Mouse (Mus musculus) CH12.LX (cell line): ENCODE results near the gene Cops7a. TPM values are rescaled to one million over a fixed set of nuclear protein-coding genes. Genes with fewer than 3 reads are reported as not detected.

ENCODE experiments used
- DNase-seq: peaks from one replicate; pipeline ENCODE4 v3.0.0-alpha.2; 2013; ENCODE audit errors: extremely low read depth
- H3K27ac ChIP-seq: 2 replicates; pipeline ENCODE4 v1.5.1; 2012; ENCODE audit warnings: low read depth, mild to moderate bottlenecking, control low read depth, moderate library complexity; ENCODE audit not compliant: insufficient read depth
- H3K27me3 ChIP-seq: replicated peaks from 2 replicates; pipeline ENCODE3; 2012; ENCODE audit warnings: inconsistent platforms
- H3K36me3 ChIP-seq, 2 experiments: replicated peaks in 1 of 2; 2 replicates each; pipeline versions ENCODE3 to v1.6.1; 2012; ENCODE audit warnings: inconsistent platforms in 1 of 2, low read length in 1 of 2, mild to moderate bottlenecking in 1 of 2, mixed read lengths in 1 of 2, moderate library complexity in 1 of 2; ENCODE audit not compliant: control insufficient read depth in 1 of 2, insufficient read depth in 1 of 2
- H3K4me1 ChIP-seq, 2 experiments: 2 replicates each; pipeline ENCODE4 v1.6.1; 2012; ENCODE audit warnings: inconsistent platforms in 1 of 2, moderate library complexity in 1 of 2; ENCODE audit not compliant: insufficient read depth in 2 of 2, control insufficient read depth in 1 of 2
- H3K4me2 ChIP-seq: 2 replicates; pipeline ENCODE4 v1.6.1; 2012; ENCODE audit warnings: low read depth, mild to moderate bottlenecking, control low read depth; ENCODE audit not compliant: poor library complexity, insufficient read depth, severe bottlenecking
- H3K4me3 ChIP-seq, 3 experiments: fragments of 150-350 bp in 1 of 3; sonication (generic) in 1 of 3; replicated peaks in 1 of 3; 2 replicates each; pipeline versions ENCODE3 to v1.5.1; 2011 to 2012; ENCODE audit warnings: low read depth in 2 of 3, low read length in 2 of 3, mild to moderate bottlenecking in 2 of 3, moderate library complexity in 2 of 3, control low read depth in 1 of 3, improper control_type of control experiment in 1 of 3, inconsistent platforms in 1 of 3, mixed read lengths in 1 of 3; ENCODE audit not compliant: poor library complexity in 1 of 3
- H3K79me2 ChIP-seq: replicated peaks from 2 replicates; pipeline ENCODE4 v1.6.1; 2012; ENCODE audit warnings: mild to moderate bottlenecking, moderate library complexity; ENCODE audit not compliant: control insufficient read depth, poor library complexity, insufficient read depth, severe bottlenecking; ENCODE audit errors: extremely low read depth
- H3K9ac ChIP-seq: 2 replicates; pipeline ENCODE4 v1.6.1; 2012; ENCODE audit warnings: low read depth, mild to moderate bottlenecking, control low read depth, moderate library complexity; ENCODE audit not compliant: insufficient read depth
- H3K9me3 ChIP-seq: replicated peaks from 2 replicates; pipeline ENCODE3; 2012; ENCODE audit warnings: low read length, inconsistent platforms, mixed read lengths
- BHLHE40 ChIP-seq: IDR thresholded peaks from 2 replicates; pipeline ENCODE4 v1.6.1; 2011; ENCODE audit warnings: mild to moderate bottlenecking, low read depth, low read length, improper control_type of control experiment
- CHD2 ChIP-seq: IDR thresholded peaks from 2 replicates; pipeline ENCODE4 v1.6.1; 2011; ENCODE audit warnings: low read length, improper control_type of control experiment
- E2F4 ChIP-seq: IDR thresholded peaks from 2 replicates; pipeline ENCODE4 v1.6.1; 2011; ENCODE audit warnings: low read depth, low read length, improper control_type of control experiment; ENCODE audit not compliant: insufficient replicate concordance
- ELF1 ChIP-seq: IDR thresholded peaks from 2 replicates; pipeline ENCODE4 v1.6.1; 2014; ENCODE audit warnings: low read depth, mild to moderate bottlenecking, inconsistent platforms, low read length, improper control_type of control experiment
- HCFC1 ChIP-seq: IDR thresholded peaks from 2 replicates; pipeline ENCODE4 v1.6.1; 2012; ENCODE audit warnings: low read depth, mild to moderate bottlenecking, inconsistent platforms, low read length, improper control_type of control experiment
- JUND ChIP-seq: conservative IDR thresholded peaks from 2 replicates; pipeline ENCODE4 v1.6.1; 2011; ENCODE audit warnings: low read depth, low read length, improper control_type of control experiment
- MEF2A ChIP-seq: IDR thresholded peaks from 2 replicates; pipeline ENCODE4 v1.6.1; 2014; ENCODE audit warnings: low read depth, mild to moderate bottlenecking, inconsistent platforms, low read length, improper control_type of control experiment, borderline replicate concordance
- MYC ChIP-seq: IDR thresholded peaks from 2 replicates; pipeline ENCODE4 v1.6.1; 2011; ENCODE audit warnings: low read depth, mild to moderate bottlenecking, improper control_type of control experiment, low read length
- NELFE ChIP-seq: IDR thresholded peaks from 2 replicates; pipeline ENCODE4 v1.6.1; 2011; ENCODE audit warnings: low read depth, low read length, improper control_type of control experiment
- NRF1 ChIP-seq: IDR thresholded peaks from 2 replicates; pipeline ENCODE4 v1.6.1; 2014; ENCODE audit warnings: low read depth, mild to moderate bottlenecking, inconsistent platforms, low read length, improper control_type of control experiment, moderate library complexity
- PAX5 ChIP-seq: IDR thresholded peaks from 2 replicates; pipeline ENCODE4 v1.6.1; 2012; ENCODE audit warnings: low read length, inconsistent platforms, mixed read lengths
- SMC3 ChIP-seq: IDR thresholded peaks from 2 replicates; pipeline ENCODE4 v1.6.1; 2011; ENCODE audit warnings: low read depth, low read length, improper control_type of control experiment
- TBP ChIP-seq: conservative IDR thresholded peaks from 2 replicates; pipeline ENCODE4 v1.6.1; 2011; ENCODE audit warnings: low read depth, low read length, improper control_type of control experiment
- USF2 ChIP-seq: conservative IDR thresholded peaks from 2 replicates; pipeline ENCODE4 v1.6.1; 2011; ENCODE audit warnings: low read depth, low read length, improper control_type of control experiment
- ZC3H11A ChIP-seq: IDR thresholded peaks from 2 replicates; pipeline ENCODE4 v1.6.1; 2012; ENCODE audit warnings: low read depth, mild to moderate bottlenecking, inconsistent platforms, low read length, improper control_type of control experiment
- ZKSCAN1 ChIP-seq: IDR thresholded peaks from 2 replicates; pipeline ENCODE4 v1.6.1; 2012; ENCODE audit warnings: low read depth, inconsistent platforms, low read length, improper control_type of control experiment, borderline replicate concordance
- ZMIZ1 ChIP-seq: IDR thresholded peaks from 2 replicates; pipeline ENCODE4 v1.6.1; 2012; ENCODE audit warnings: low read depth, mild to moderate bottlenecking, inconsistent platforms, low read length, improper control_type of control experiment
- dilution Hi-C: fragments of 300-500 bp; cut with MboI; formaldehyde crosslinking; loops from 2 replicates; pipeline ENCODE4 v1.14.3; 2020; ENCODE audit warnings: low sequenced_read_pairs; ENCODE audit not compliant: extremely low pct_unique_long_range_greater_than_20kb, extremely low pct_ligation_motif_present
- in situ Hi-C: fragments of 300-500 bp; cut with MboI; formaldehyde crosslinking; loops from 3 replicates; pipeline ENCODE4 v1.14.3; 2019; ENCODE audit warnings: low sequenced_read_pairs, low pct_ligation_motif_present, low pct_unique_long_range_greater_than_20kb, mixed read lengths
- polyA plus RNA-seq: library from polyadenylated mRNA; unstranded; fragments of >175 nt; gene quantifications from 2 replicates; pipeline ENCODE4 v1.2.1, GENCODE M21; 2012; ENCODE audit warnings: low read depth; ENCODE audit not compliant: insufficient read length
- total RNA-seq, 2 experiments: library from RNA; depleted of rRNA; stranded (reverse); fragments of 300-350 nt in 1 of 2; fragments of >200 nt in 1 of 2; gene quantifications; 2 replicates each; pipeline ENCODE4 v1.2.3; 2012 to 2014

The Cops7a gene
- total and polyA plus RNA-seq, 3 experiments, result 73.2 to 114 (median 104) TPM

GRCm38 (mm10) chr6:124918890-124919627 is 46.3 kb downstream of the Cops7a start:
- Histone ChIP-seq H3K4me1 (peaks cover 7 to 52% of the 10 kb centered on the region in 2 experiments), H3K4me2 (peak overlapping the region; percentile 93; the same call in 1 of the 2 replicates), H3K27me3 (peaks cover 10% of the 10 kb centered on the region), H3K9ac (no peak overlapping the region), H3K36me3 (peaks cover 0 to 7% of the 10 kb centered on the region in 2 experiments), H3K79me2 (no peaks in the 10 kb centered on the region), H3K27ac (no peak overlapping the region), H3K9me3 (no peaks in the 10 kb centered on the region), H3K4me3 (no peak overlapping the region)
- TF ChIP-seq HCFC1 (no peak), PAX5 (no peak), MYC (no peak), NRF1 (no peak), CHD2 (no peak), JUND (no peak), SMC3 (no peak), E2F4 (no peak), ZC3H11A (no peak), ZMIZ1 (no peak), ELF1 (no peak), TBP (no peak), USF2 (no peak), BHLHE40 (no peak), MEF2A (no peak), ZKSCAN1 (no peak)
- dilution Hi-C loops (no loop called here), in situ Hi-C loops (no loop called here)
- DNase-seq, result no peak

GRCm38 (mm10) chr6:124918331-124918690 is 47.0 kb downstream of the Cops7a start:
- peak overlapping the region; percentile 93 for H3K4me2 ChIP-seq
- H3K4me3 ChIP-seq, result peak overlapping the region; percentile 35 to 82 (median 66)
- H3K9ac ChIP-seq, result peak overlapping the region; percentile 86; the same call in 1 of the 2 replicates
- TF ChIP-seq ELF1 (no peak), NELFE (no peak)
- DNase-seq, result no peak
- H3K27me3 ChIP-seq, result peaks cover 10% of the 10 kb centered on the region
- dilution Hi-C loops (no loop called here), in situ Hi-C loops (no loop called here)
- no peaks in the 10 kb centered on the region for H3K9me3 ChIP-seq
- no peak overlapping the region for H3K27ac ChIP-seq
- peaks cover 0 to 11% of the 10 kb centered on the region in 2 experiments for H3K36me3 ChIP-seq
- H3K79me2 ChIP-seq, result no peaks in the 10 kb centered on the region
- H3K4me1 ChIP-seq, result peaks cover 7 to 53% of the 10 kb centered on the region in 2 experiments
